Mouse (Mus musculus) lung, embryonic 14.5 days (tissue): ENCODE results near the gene Epo. TPM values are rescaled to one million over a fixed set of nuclear protein-coding genes. Genes with fewer than 3 reads are reported as not detected.
A peak's percentile ranks its signal among the peaks of the same experiment; 100 is the strongest.

ENCODE experiments used
- ATAC-seq: fragments of 200-750 bp; cut with Nextera tagmentation; 2 replicates; pipeline ENCODE4 v1.8.0; 2017; ENCODE audit warnings: mild to moderate bottlenecking, moderate TSS enrichment, moderate library complexity; ENCODE audit not compliant: insufficient read depth
- DNase-seq: peaks from one replicate; pipeline ENCODE4 v3.0.0-alpha.2; 2015
- H3K27ac ChIP-seq: fragments of 300-500 bp; sonication (generic); 2 replicates; pipeline ENCODE4 v1.5.1; 2014; ENCODE audit warnings: low read depth, mild to moderate bottlenecking, moderate library complexity
- H3K27me3 ChIP-seq: fragments of 300-500 bp; sonication (generic); 2 replicates; pipeline ENCODE4 v1.6.1; 2014; ENCODE audit warnings: low read length, control low read depth; ENCODE audit not compliant: insufficient read depth
- H3K36me3 ChIP-seq: fragments of 300-500 bp; sonication (generic); 2 replicates; pipeline ENCODE4 v1.6.1; 2014; ENCODE audit warnings: control low read depth; ENCODE audit not compliant: insufficient read depth
- H3K4me1 ChIP-seq: fragments of 300-500 bp; sonication (generic); 2 replicates; pipeline ENCODE4 v1.6.1; 2014; ENCODE audit warnings: antibody characterized with exemption, control low read depth; ENCODE audit not compliant: insufficient read depth
- H3K4me2 ChIP-seq: fragments of 300-500 bp; sonication (generic); 2 replicates; pipeline ENCODE4 v1.6.1; 2014; ENCODE audit warnings: mild to moderate bottlenecking
- H3K4me3 ChIP-seq: fragments of 300-500 bp; sonication (generic); 2 replicates; pipeline ENCODE4 v1.5.1; 2014; ENCODE audit warnings: low read depth, low read length
- H3K9ac ChIP-seq: fragments of 300-500 bp; sonication (generic); 2 replicates; pipeline ENCODE4 v1.6.1; 2014
- H3K9me3 ChIP-seq: fragments of 300-500 bp; sonication (generic); 2 replicates; pipeline ENCODE4 v1.6.1; 2016; ENCODE audit warnings: low read depth, low read length, control low read depth
- CTCF ChIP-seq: IDR thresholded peaks from 2 replicates; pipeline ENCODE4 v1.5.1; 2016; ENCODE audit warnings: antibody characterized with exemption, low read depth
- WGBS: fragments of 180-500 bp; shearing (Covaris S2); extraction: QIAGEN DNeasy Blood & Tissue Kit; methylation state at CpG from one replicate; pipeline ENCODE4 v1.1.7; 2014; 5-methylcytosine and 5-hydroxymethylcytosine counted together
- polyA plus RNA-seq: library from polyadenylated mRNA; unstranded; fragments of >200 nt; fragmentation: Nextera tagmentation; extraction: Ambion mirVana; gene quantifications from 2 replicates; pipeline ENCODE4 v1.2.1, GENCODE M21; 2014

The Epo gene
- polyA plus RNA-seq, 1 experiment from 2014 or later, result 0.37 TPM

- ATAC-seq (no peak), DNase-seq (no peak)
- no peaks in the 10 kb centered on the region for H3K27me3 ChIP-seq
- no peak overlapping the region for H3K9ac ChIP-seq
- peaks cover 3% of the 10 kb centered on the region; the same call in 1 of the 2 replicates for H3K4me1 ChIP-seq
- H3K9me3 ChIP-seq, result no peaks in the 10 kb centered on the region
- peaks cover 81% of the 10 kb centered on the region for H3K36me3 ChIP-seq
- no peak overlapping the region for H3K4me3 ChIP-seq
- 47% methylated on average over 1 of the region's 1 CpGs for WGBS
- no peak overlapping the region for H3K27ac ChIP-seq
- no peak for TF ChIP-seq CTCF
- H3K4me2 ChIP-seq, result no peak overlapping the region
Observed at GRCm38 (mm10) chr5:137527413-137527812, 5.6 kb downstream of the Epo start.

- peak; percentile 63 for DNase-seq
- no peak overlapping the region for H3K4me3 ChIP-seq
- H3K9me3 ChIP-seq, result no peaks in the 10 kb centered on the region
- peaks cover 92% of the 10 kb centered on the region for H3K36me3 ChIP-seq
- peak; percentile 23; the same call in 1 of the 2 replicates for TF ChIP-seq CTCF
- no peak overlapping the region for H3K4me2 ChIP-seq
- no peak overlapping the region for H3K9ac ChIP-seq
- WGBS, result 48% methylated on average over 16 of the region's 16 CpGs
- no peak for ATAC-seq
- peaks cover 3% of the 10 kb centered on the region; the same call in 1 of the 2 replicates for H3K4me1 ChIP-seq
- H3K27ac ChIP-seq, result peak overlapping the region; percentile 33; the same call in 1 of the 2 replicates
- H3K27me3 ChIP-seq, result no peaks in the 10 kb centered on the region
Observed at GRCm38 (mm10) chr5:137526192-137526936, 6.7 kb downstream of the Epo start.

GRCm38 (mm10) chr5:137525511-137525910, 7.5 kb downstream of the Epo start:
- Histone ChIP-seq H3K9me3 (no peaks in the 10 kb centered on the region), H3K4me1 (peaks cover 2% of the 10 kb centered on the region; the same call in 1 of the 2 replicates), H3K4me2 (no peak overlapping the region), H3K36me3 (peaks cover 100% of the 10 kb centered on the region), H3K4me3 (no peak overlapping the region), H3K9ac (peak overlapping the region; percentile 22; the same call in 1 of the 2 replicates), H3K27me3 (no peaks in the 10 kb centered on the region), H3K27ac (no peak overlapping the region)
- no peak for DNase-seq
- WGBS, result 66% methylated on average over 16 of the region's 16 CpGs
- ATAC-seq, result no peak
- no peak for TF ChIP-seq CTCF

- no peak overlapping the region for H3K9ac ChIP-seq
- H3K27me3 ChIP-seq, result no peaks in the 10 kb centered on the region
- ATAC-seq (no peak), DNase-seq (no peak)
- no peak overlapping the region for H3K4me3 ChIP-seq
- no peak overlapping the region for H3K27ac ChIP-seq
- 76% methylated on average over 13 of the region's 13 CpGs for WGBS
- no peaks in the 10 kb centered on the region for H3K9me3 ChIP-seq
- TF ChIP-seq CTCF, result no peak
- no peak overlapping the region for H3K4me2 ChIP-seq
- no peaks in the 10 kb centered on the region for H3K4me1 ChIP-seq
- H3K36me3 ChIP-seq, result peaks cover 100% of the 10 kb centered on the region
Observed at GRCm38 (mm10) chr5:137524671-137525070, 8.4 kb downstream of the Epo start.

GRCm38 (mm10) chr5:137524251-137524515, 8.9 kb downstream of the Epo start:
- ATAC-seq, result no peak
- Histone ChIP-seq H3K27me3 (no peaks in the 10 kb centered on the region), H3K9me3 (no peaks in the 10 kb centered on the region), H3K4me1 (no peaks in the 10 kb centered on the region), H3K4me3 (no peak overlapping the region), H3K27ac (no peak overlapping the region), H3K36me3 (peaks cover 100% of the 10 kb centered on the region), H3K9ac (no peak overlapping the region), H3K4me2 (no peak overlapping the region)
- TF ChIP-seq CTCF, result no peak
- 82% methylated on average over 8 of the region's 8 CpGs for WGBS
- no peak for DNase-seq

- Histone ChIP-seq H3K4me3 (no peak overlapping the region), H3K27me3 (no peaks in the 10 kb centered on the region), H3K9me3 (no peaks in the 10 kb centered on the region), H3K9ac (no peak overlapping the region), H3K36me3 (peaks cover 100% of the 10 kb centered on the region), H3K4me1 (no peaks in the 10 kb centered on the region), H3K27ac (no peak overlapping the region), H3K4me2 (no peak overlapping the region)
- WGBS, result 75% methylated on average over 25 of the region's 25 CpGs
- ATAC-seq, result no peak
- no peak; the same call in 1 of the 2 replicates for TF ChIP-seq CTCF
- no peak for DNase-seq
Observed at GRCm38 (mm10) chr5:137523396-137524250, 9.4 kb downstream of the Epo start.

GRCm38 (mm10) chr5:137522711-137523110, 10.3 kb downstream of the Epo start:
- whole genome bisulfite sequencing, result 76% methylated on average over 11 of the region's 11 CpGs
- no peaks in the 10 kb centered on the region for H3K4me1 ChIP-seq
- ATAC-seq (no peak), DNase-seq (no peak)
- no peak overlapping the region for H3K4me2 ChIP-seq
- peaks cover 99% of the 10 kb centered on the region for H3K36me3 ChIP-seq
- TF ChIP-seq CTCF, result no peak
- H3K9ac ChIP-seq, result no peak overlapping the region
- H3K27me3 ChIP-seq, result no peaks in the 10 kb centered on the region
- H3K27ac ChIP-seq, result no peak overlapping the region
- no peak overlapping the region for H3K4me3 ChIP-seq
- H3K9me3 ChIP-seq, result no peaks in the 10 kb centered on the region
